Comparison of ENCODE assay signal across 19 mouse cellular contexts in genomic region chr7:118248069-118248468, GRCm38 (mm10).
"Had no signal": no experiment of that assay in that cellular context is flagged by ENCODE, and none has a peak within 500 bp of the region (broad histone marks: within the 10 kb centered on the region; RNA-seq: fewer than 3 reads in every experiment).

No protein-coding gene starts in this region.

- H3K4me3 ChIP-seq: layer of hippocampus, adult 2 months; limb, embryonic 10.5 days; limb, embryonic 13.5 days; liver, embryonic 12.5 days; liver, embryonic 15.5 days; midbrain, embryonic 12.5 days; midbrain, embryonic 15.5 days; neural tube, embryonic 12.5 days; neural tube, embryonic 15.5 days; stomach, embryonic 15.5 days had no signal

- H3K4me1 ChIP-seq: midbrain, embryonic 12.5 days; midbrain, embryonic 15.5 days; neural tube, embryonic 12.5 days had no signal

- DNase-seq: kidney, adult 18-20 months; kidney, adult 9 months; kidney, postnatal 14 days; layer of hippocampus, adult 9-11 months; liver; right cerebral cortex, adult 18-20 months; right cerebral cortex, postnatal 14 days; spleen, adult 18-20 months; thymus, postnatal 25 days had no signal
